Mouse (Mus musculus) gastrocnemius, postnatal 25 days (tissue): Measurements from ENCODE around the gene Rtn4rl1. TPM values are rescaled to one million over a fixed set of nuclear protein-coding genes. Genes with fewer than 3 reads are reported as not detected.

Experiments used
- DNase-seq: peaks from one replicate; pipeline ENCODE4 v3.0.0; 2022
- total RNA-seq, 2 experiments: library from RNA; stranded (reverse); gene quantifications; 1 replicate in 1 of 2; 2 replicates in 1 of 2; pipeline ENCODE4 v1.2.3; 2021

The Rtn4rl1 gene
- total RNA-seq, 2 experiments from 2014 or later = 1.00 to 1.7 TPM

DNA sequence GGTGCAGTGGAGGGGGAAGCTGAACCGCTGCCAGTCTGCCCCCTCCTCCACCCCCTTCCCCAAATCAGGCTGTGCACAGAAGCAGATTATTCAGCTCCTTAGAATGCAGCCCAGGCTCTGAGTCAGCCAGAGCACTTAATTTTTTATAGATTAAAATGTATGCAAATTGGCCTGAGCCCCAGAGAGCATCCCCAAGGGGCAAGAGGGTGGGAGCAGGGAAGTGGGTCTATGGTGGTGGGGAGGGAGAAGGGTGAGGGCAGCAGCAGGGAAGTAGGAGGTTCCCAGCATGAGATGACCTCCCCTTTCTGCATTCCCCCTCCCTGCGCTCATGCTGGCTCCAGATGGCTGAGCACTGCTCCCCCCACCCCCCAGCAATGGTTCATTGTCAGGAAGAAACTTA is 8.6 kb upstream of the Rtn4rl1 start:
- DNase-seq = peak; percentile 3

DNA sequence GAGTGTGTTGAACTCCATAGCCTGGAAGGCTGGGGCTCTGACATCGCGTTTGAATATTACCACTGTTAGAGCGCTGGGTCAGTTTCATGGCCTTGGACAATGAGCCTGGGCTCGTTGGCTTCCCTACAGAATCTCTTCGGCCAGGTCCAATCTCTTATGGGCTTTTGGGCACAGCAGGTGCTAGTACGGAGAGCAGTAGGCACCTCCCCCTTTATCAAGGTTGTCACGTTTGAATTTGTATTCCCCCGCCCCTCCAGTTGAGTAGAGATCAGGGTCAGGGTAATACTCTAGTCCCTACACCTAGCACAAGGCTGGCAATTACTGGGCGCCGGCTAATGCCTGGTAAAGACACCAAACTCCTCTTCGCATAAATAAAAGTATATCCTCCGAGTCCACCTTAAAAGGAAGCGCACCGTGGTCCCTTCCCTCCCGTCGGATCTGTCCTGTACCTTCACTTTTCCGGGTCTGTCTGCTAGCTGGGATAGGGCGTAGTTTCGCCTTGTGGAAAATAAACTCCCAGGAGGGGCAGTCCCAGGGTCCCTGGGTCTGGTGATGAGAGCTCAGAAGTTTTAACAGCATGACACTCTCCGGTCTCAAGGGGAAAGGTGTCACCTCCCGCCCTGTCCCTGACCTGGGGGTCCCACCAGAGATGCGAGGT is 3.7 kb upstream of the Rtn4rl1 start:
- DNase-seq = no peak

DNA sequence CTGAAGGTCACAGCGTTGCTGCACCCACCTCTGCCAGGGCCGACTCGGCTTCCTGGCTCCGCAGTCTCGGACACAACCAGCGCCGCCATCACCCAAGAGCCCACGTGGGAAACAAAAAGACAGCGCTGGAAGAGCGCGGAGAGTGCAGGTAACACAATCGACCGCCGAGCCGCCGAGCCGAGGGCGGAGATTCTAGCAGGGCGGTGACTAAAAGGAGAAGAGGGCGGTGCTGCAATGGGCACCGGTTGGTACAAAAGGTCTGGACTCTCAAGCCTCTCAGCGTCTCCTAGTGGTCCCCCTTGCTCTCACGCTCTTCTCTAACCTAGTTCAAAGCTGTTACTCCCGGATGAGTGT is 3.2 kb upstream of the Rtn4rl1 start:
- DNase-seq = peak; percentile 81

DNA sequence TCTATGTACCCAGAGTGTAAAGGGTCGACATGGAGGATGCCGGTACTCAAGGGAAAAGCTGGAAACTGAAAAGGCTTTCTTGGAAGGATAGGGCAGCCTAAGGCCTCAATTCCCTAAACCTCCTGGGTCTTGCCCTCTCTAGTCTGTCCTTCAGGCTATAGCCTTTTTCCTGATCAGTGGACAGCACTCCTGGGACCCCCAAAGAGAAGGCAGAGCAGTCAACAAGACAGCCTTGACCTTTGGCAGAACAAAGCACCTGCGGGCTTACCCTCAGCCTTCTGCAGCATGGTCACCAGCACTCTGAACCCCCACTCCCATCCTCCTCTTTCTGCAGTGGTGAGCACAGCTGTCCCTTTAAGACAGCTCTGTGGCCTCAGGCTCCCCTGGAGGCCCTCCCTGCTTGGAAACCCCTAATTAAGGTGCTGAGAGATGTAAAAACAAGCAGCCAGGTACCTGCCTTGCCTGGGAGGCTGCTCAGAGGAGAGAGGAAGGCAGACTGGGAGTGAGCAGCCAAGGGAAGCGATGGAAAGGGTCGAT is 2.6 kb upstream of the Rtn4rl1 start, which contains the start of gene Dph1:
Dph1 (minus strand) TSS at position 337 of the 537 bp plus-strand sequence.
- no peak for DNase-seq

DNA sequence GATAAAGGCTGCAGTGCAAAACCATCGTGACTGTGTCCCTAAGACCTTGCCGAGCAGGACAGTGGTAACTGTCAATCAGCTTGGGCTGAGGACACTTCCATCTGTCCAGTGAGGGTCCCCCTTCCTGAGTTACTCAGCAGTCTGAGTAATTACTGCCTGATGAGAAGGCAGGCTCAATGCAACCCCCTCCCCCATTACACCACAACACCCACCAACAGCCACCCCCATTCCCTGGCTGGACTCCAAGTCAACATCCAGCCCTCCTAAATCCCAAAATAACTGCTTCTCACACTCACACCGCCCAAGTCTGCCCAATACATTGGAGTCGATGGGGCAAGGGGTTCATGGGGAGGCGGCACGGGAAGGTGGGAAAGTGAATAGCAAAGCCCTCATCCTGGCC is 1.7 kb upstream of the Rtn4rl1 start:
- DNase-seq = no peak

DNA sequence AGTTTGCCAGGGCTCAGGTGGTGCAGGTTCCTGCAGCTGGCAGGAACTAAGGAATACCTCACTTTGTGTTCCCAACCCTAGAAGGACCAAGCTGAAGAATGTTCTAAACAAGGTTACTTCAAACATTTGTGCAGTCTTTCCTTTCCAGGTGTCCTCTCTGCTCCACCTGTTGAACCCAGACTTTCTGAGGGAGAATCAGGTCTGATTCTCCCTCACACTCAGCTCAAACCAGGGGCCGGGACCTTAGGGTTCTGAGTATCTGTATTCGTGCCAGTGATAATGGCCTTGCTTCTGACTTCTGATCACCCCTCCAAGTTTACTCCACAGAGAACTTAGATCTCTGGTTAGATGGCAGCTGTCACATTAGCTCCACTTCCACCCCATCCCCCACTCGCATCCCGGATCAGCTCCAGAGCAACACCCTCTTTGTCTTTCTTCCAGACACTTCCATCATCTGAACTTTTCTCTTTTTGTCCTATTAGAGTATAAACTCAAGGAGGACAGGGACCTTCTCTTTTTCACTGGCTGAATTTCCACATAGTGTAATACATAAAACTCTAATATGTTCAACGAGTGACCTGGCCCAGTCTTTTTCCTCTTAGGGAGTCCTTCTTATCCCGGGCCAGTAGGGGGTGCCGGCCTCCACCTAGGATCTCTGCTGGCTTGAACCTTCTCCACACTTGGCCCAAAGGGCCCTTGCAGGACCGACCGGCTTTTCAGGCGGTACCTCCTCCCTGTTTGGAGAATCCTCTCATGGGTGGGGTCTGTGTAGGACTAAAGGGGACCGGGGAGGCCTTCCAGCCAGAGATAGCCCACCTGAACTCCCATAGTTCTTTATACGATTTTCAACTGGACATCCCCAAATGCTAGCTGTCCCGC is 1.0 kb upstream of the Rtn4rl1 start:
- DNase-seq = peak; percentile 79

DNA sequence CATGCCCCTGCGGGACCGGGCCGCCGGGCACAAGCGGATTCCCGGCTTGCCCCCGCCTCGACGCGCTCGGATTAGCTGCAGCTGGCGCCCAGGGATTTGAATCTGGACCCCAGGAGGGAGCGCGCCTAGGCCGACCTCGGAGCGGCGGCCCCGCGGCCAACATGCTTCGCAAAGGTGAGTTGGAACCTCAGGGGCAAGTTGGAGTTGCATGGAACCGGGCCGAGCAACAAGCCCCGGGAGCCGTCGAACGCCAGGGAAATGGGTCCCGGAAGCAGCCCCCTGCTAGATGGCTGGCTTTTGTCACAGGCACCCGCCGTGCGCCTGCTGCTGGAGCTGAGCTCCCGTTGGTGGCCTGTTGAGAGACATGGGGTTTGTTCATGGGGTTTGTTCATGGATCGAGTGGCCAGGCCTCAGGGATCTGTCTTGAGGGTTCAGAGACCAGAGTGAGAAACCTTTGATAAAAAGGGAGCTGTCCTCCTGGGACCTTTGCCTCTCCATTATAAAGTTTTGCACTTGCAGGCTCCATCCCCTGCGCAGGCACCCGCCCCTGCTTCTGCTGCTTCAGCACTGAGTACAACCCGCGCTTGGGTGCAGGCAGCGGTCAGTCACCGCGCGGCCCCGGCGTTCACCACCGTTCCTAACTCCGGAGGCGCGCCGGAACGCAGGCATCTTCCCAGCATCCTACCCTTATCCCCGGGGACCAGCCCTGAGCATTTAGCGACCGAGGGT is 702 bp downstream of the Rtn4rl1 start:
- no peak for DNase-seq

DNA sequence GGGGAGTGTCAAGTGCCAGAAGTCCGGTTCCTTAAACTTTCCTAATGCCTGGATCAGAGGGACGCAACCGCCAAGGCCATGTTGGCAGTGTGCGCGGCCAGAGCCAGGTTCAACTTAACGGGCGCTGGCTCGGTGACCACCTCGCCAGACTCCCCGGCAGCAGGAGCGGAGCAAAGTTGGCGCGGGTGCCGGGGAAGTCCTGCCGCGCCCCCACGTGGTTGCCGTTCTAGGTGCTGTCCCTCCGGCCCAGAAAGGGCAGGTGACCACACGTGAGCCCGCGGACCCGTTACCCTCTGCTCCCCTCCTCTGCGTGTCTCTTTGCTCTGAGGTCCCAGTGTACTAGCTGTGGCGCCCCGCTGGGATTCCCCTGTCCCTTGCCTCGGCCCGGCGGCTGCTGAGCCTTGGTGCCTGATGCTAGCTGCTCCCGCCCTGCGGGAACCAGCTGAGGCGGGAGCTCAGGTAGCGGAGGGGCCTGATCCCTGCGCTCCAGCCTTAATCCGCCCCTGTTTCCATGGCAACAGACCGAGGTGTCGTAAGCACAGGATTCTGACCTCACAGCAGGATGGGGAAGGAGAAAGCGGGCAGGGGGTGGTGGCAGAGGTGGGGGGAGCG is 1.4 kb downstream of the Rtn4rl1 start:
- DNase-seq = no peak

DNA sequence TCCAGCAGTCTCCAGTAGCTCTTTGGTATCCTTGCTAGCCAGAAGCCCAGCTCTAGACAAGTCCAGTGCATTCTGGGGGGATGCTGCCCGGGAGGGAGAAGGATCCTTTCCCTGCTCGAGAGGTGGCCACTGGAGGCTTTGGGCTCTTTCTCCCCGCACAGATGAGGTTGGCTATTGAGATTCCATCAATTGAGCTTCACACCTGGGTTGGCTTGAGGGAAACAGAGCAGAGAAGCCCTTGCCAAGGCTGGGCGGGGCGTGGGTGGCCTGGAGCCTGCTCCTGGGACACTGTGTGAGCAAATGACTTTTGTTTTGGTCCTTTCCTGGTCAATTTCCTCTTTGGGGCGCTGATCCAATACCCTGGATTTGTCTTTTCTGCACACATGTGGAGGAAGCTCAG is 2.5 kb downstream of the Rtn4rl1 start:
- DNase-seq = no peak

DNA sequence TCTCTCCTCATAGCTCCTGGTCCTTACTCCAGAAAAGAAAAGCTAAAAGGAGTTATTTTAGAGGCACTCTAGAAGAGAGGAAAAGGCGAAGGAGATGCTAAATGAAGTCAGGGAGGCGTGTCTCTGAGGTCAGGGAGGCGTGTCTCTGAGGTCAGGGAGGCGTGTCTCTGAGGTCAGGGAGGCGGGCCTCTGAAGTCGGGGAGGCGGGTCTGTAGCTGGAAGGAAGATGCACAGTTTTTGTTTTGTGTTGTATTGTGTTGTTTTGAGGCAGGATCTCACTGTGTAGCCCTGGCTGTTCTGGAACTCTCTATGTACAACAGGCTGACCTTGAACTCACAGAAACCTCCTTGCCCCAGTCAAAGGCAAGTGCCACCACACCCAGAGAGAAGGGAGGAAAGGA is 4.4 kb downstream of the Rtn4rl1 start:
- DNase-seq = no peak

DNA sequence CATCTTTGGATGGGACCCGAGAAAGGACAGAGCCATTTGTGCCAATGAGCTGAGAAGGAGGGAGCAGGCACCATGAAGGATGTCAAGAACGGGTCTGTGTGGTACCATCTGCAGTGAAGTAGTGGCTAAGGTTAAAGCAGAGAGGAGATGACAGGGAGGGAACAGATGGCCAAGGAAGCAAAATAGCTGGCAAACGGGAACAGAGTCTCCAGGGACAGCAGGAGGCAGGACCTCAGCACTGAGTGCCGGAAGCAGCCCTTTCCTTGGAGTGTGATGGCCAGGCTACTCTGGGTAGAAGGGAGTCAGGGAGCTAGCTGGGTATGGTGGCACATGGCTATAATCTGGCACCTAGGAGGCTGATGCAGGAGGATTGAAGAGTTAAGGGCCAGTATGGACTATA is 5.2 kb downstream of the Rtn4rl1 start:
- DNase-seq = no peak

DNA sequence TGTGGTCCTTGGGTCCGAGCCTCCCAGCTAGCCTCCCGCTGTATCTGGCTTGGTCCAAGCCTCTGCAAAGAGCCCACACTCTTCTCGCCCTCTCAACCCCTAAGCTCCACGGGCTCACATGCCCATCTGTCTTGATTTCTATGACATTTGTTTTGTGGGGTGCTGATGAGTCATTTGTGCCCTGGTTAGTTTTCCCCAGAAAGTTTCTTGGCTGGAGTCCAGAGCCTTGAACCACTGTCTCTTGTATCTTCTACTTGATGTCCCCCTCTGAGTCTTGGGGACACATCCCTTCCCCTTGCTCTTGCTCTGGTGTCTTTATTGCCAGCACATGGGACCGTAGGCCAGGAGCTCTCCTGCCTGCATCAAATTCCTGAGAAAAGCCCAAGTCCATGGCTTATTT is 6.4 kb downstream of the Rtn4rl1 start:
- no peak for DNase-seq

DNA sequence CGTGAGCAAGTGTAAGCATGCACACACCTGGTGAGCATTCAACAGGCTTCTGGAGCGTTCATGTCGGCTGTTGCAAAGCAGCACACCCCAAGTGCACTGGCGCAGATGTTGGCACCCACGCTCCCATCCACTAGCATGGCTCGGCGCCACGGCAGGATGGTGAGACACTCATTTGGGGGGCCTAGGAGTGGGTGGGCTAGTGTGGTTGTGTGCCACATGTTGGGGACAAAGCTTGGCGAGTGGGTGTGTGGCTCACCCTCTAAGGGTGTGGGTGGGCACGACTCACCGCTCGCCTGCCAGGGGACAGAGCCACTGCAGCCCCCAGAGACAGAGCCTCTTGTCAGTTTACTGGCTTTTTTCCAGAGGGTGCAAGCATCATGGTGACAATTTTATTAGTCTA is 7.4 kb downstream of the Rtn4rl1 start:
- no peak for DNase-seq

DNA sequence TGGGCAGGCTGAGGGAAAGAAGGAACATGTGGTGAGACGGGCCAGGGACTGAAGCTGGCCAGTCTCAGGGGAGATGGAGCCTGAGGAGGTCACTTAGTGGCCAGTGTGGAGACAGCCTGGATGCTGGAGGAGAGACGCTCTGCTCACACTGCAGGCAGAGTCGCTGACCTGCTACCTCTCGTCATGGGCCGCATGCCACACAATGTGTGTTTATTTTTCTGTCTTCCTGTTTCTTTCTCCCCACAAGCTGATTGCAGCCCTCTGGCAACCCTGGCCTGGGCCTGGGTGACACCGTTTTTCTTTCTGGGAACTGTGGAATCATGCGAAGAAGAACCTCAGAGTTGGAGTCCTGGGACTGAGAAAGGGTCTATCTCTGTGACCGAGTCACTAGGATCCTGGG is 8.1 kb downstream of the Rtn4rl1 start:
- DNase-seq = no peak

DNA sequence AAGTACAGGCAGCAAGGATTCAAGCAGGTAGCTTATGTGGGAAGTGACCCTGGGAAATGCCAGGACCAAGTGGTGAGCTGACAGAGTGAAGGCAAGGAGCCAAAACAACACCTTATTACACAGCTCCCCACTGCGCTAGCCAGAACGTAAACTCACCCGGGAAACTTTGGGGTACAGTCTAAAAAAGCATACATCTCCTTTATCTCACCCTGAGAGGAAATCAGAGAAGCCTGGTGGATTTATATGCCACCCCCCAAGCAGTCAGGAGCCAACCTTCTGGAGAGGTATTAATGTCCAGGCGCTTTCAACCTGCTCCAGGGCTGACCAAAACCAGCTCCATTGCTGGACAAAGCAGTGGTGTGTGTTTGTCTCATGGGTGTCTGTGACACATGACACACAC is 10.3 kb downstream of the Rtn4rl1 start:
- no peak for DNase-seq

DNA sequence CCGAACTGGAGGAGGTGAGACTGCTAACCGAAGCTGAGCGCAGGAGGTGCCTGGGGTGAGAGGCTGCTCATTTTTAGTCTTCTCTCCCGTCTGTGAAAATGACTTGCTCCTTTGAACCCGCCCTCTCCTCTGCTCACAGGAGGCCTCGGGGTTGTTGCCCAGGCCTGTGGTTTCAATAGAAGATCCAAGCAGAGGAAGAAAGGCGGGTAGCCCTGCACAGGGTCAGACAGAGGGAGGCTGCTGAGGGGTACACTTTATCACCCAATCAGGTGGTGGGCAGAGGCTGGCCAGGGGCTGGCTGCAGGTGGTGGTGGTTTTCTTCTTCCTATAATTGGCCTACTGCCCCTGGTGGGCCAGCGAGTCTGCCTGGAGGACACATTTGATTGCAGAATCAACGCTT is 10.9 kb downstream of the Rtn4rl1 start:
- DNase-seq = no peak

DNA sequence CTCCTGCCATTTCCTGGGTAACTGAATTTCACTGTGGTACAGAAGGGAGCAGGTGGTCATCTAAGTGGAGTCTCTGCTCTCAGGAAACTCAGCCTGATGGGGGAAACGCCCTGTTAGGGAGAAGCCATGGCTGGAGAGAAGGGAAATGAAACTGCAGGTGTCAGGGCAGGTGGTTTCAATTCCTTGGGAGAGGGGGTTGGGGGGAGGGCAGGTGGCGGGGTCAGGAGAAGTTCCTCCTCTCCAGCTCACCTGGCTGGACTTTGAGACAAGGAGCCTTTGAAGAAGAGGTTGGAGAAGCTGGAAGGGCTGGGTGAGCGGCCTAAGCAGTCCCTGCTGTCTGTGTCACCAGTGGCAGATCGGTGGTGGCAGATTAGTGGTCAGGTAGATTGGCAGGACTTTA is 12.8 kb downstream of the Rtn4rl1 start:
- DNase-seq = no peak

DNA sequence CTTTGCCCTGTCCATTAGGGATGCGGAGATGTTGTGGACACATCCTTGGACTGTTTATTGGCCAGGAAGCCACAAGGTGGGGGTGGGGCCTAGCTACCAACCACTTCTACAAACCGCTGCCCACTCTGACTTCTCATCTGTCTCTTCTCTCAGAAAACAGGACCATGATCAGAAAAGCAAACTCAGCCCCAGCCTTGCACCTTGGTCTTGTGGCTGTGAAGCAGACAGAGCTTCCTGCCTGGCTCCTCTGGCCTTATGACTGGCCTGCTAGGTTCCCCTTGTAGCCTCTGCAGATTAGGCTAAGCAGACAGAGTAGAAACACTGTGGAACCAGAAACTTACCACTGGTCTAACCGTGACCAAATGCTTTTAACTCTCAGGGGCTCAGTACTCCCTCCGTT is 15.8 kb downstream of the Rtn4rl1 start:
- DNase-seq = no peak

DNA sequence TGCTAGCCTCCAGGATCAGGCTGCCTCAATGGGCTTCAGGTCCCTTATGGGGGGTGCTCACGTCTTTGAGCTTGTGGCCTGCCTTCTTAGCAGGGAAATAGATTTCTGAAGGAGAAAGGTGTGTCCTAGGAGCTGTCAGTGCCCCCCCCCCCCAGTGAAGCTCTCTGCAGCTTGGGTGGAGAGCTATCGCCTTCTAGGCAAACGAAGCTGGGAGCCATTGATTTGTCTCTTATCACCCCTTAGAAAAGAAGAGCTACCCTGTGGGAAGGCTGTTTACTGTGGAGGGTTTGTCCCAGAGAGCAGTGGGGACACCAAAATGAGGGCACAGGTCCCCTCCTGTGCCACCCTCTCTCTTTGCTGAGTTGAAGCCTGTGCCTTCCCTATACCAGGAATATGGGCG is 16.5 kb downstream of the Rtn4rl1 start:
- DNase-seq = no peak

DNA sequence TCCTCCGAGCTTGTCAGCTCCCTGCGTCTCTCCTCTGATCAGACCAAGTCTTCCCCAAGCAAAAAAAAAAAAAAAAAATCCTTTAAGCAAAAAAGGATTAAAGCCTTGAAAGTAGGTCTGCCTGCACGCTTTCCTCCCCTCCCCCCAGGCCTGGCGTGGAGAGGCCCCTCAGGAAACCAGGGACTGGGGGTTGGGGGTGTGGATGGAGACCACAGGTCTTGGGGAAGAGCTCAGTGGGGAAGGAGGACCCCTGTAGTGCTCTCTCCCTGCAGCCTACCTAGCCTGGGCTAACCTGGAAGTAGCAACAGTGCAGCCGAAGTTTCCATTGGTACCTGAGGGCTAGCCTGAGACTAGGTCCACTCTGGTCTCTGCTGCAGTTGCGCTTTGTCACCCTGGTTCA is 17.2 kb downstream of the Rtn4rl1 start:
- no peak for DNase-seq

DNA sequence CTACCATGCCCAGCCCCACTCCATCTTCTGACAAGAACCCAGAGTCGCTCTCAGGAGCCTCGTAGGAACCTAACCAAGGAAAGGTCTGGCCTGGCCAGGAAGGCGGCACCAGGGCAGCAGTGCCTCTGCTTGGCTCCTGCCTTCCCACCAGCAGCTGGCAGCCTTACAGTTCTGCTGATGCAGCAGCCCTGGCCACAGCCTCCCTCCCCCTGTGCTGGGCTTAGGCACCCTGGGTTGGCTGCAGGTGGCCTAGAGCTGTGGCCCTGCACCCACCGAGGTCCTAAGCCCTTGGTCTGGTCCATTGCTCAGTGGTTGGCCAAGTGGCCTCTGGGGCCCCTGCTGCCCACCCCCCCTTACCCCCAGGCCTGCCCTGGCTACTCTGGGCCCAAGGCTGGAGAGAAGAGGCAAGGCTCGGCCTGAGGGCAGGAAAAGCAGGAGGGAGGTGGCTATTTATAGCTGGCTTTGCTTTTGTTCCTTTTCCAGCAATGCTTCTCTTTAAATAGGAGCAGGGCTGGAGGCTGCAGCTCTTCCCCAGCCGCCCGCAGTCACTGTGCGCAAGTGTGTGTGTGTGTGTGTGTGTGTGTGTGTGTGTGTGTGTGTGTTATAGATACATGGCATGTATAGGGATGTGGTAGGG is 18.6 kb downstream of the Rtn4rl1 start:
- peak; percentile 72 for DNase-seq

DNA sequence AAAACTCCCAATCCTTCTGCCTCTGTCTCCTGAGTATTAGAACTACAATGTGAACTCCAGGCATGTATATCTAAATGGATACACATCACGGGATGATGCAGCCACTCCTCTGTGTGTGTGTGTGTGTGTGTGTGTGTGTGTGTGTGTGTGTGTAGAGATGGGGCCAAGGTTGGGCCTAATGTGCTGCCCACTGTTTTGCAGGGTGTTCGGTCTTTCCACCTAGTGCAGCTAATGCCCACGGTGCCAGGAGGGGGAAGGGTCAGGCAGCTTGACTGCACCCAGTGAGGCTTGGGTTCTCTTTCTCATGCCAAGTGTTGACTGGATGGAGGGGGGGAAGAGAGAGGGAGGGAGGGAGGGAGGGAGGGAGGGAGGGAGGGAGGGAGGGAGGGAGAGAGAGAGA is 19.3 kb downstream of the Rtn4rl1 start:
- no peak for DNase-seq
